Mouse (Mus musculus): ENCODE data around the gene Ascc3. TPM values are rescaled to one million over a fixed set of nuclear protein-coding genes. Genes with fewer than 3 reads are reported as not detected.

Ascc3 gene
- total and polyA plus RNA-seq, 3 experiments, result 16.2 to 29.1 (median 26.0) TPM

GRCm38 (mm10) chr10:50899846-50900745 lies 307.6 kb downstream of the Ascc3 start:
- in situ Hi-C loops (cut with MboI; ENCODE audit: low pct_ligation_motif_present, low pct_unique_long_range_greater_than_20kb, low sequenced_read_pairs), result loop anchor here (25.0 kb wide), 2 partner anchors 387 to 512 kb away; no protein-coding TSS in a partner anchor
- no peaks in the 10 kb centered on the region for H3K79me2 ChIP-seq (replicated peaks; ENCODE audit: control insufficient read depth, extremely low read depth, insufficient read depth, poor library complexity, severe bottlenecking)
- no peaks in the 10 kb centered on the region for H3K27me3 ChIP-seq (replicated peaks)
- dilution Hi-C loops (cut with MboI; ENCODE audit: extremely low pct_ligation_motif_present, extremely low pct_unique_long_range_greater_than_20kb, low sequenced_read_pairs), result no loop called here
- no peaks in the 10 kb centered on the region for H3K4me1 ChIP-seq (ENCODE audit: control insufficient read depth in 1 of 2, insufficient read depth in 2 of 2)
- no peak overlapping the region for H3K4me2 ChIP-seq (ENCODE audit: insufficient read depth, low read depth, poor library complexity, severe bottlenecking)
- TF ChIP-seq CHD2 (IDR thresholded peaks at IDR 0.05; ENCODE audit: low read length) (no peak), MEF2A (IDR thresholded peaks at IDR 0.05; ENCODE audit: borderline replicate concordance, low read depth, low read length) (no peak), MXI1 (IDR thresholded peaks at IDR 0.05; ENCODE audit: low read depth, low read length) (no peak), CTCF (conservative IDR thresholded peaks at IDR 0.05 in 1 of 2, IDR thresholded peaks at IDR 0.05 in 1 of 2; ENCODE audit: low read depth in 2 of 2, low read length in 2 of 2) (no peak), GABPA (IDR thresholded peaks at IDR 0.05; ENCODE audit: insufficient replicate concordance, low read depth, low read length) (no peak), E2F4 (IDR thresholded peaks at IDR 0.05; ENCODE audit: insufficient replicate concordance, low read depth, low read length) (no peak), ETS1 (conservative IDR thresholded peaks at IDR 0.05; ENCODE audit: low read depth, low read length) (no peak), TBP (conservative IDR thresholded peaks at IDR 0.05; ENCODE audit: low read depth, low read length) (no peak), SMC3 (IDR thresholded peaks at IDR 0.05; ENCODE audit: low read depth, low read length) (no peak)
- H3K9me3 ChIP-seq (replicated peaks; ENCODE audit: low read length), result peaks cover 6% of the 10 kb centered on the region
- no peak overlapping the region for H3K9ac ChIP-seq (ENCODE audit: insufficient read depth, low read depth)
- no peak overlapping the region for H3K27ac ChIP-seq (ENCODE audit: insufficient read depth, low read depth)
- H3K4me3 ChIP-seq (replicated peaks in 1 of 3; ENCODE audit: low read depth in 2 of 3, low read length in 2 of 3, poor library complexity in 1 of 3), result no peak overlapping the region
- DNase-seq (ENCODE audit: extremely low read depth), result no peak
- H3K36me3 ChIP-seq (replicated peaks in 1 of 2; ENCODE audit: control insufficient read depth in 1 of 2, insufficient read depth in 1 of 2, low read length in 1 of 2), result no peaks in the 10 kb centered on the region

Measured in CH12.LX (cell line).